Mouse (Mus musculus) left cerebral cortex, adult 2 months (tissue): ENCODE data around the gene Atpif1. TPM values are rescaled to one million over a fixed set of nuclear protein-coding genes. Genes with fewer than 3 reads are reported as not detected.
A peak's percentile ranks its signal among the peaks of the same experiment; 100 is the strongest.

Source experiments
- DNase-seq, 2 experiments: peaks; one replicate each; pipeline ENCODE4 v3.0.0; 2021 to 2022; ENCODE audit warnings: low spot score in 2 of 2, mixed read lengths in 1 of 2; ENCODE audit errors: extremely low spot score in 1 of 2
- H3K27ac ChIP-seq: fragments of 200-600 bp; 2 replicates; pipeline ENCODE4 v1.8.1; 2022
- H3K4me3 ChIP-seq: fragments of 200-600 bp; 2 replicates; pipeline ENCODE4 v1.8.1; 2022
- CTCF ChIP-seq: fragments of 200-600 bp; IDR thresholded peaks from 2 replicates; pipeline ENCODE4 v1.8.1; 2022; ENCODE audit warnings: antibody characterized with exemption, mild to moderate bottlenecking, moderate library complexity
- intact Hi-C: fragments of 180-260 bp; cut with DNase I; formaldehyde crosslinking; loops from one replicate; pipeline ENCODE4 v1.15.1; 2025
- total RNA-seq, 2 experiments: library from RNA; stranded (reverse); gene quantifications; 2 replicates each; pipeline ENCODE4 v1.2.3; 2021

The Atpif1 gene
- total RNA-seq, 2 experiments from 2014 or later = 430 to 458 TPM

- H3K27ac ChIP-seq = no peak overlapping the region
- intact Hi-C loops = no loop called here
- TF ChIP-seq CTCF = no peak
- H3K4me3 ChIP-seq = no peak overlapping the region
- DNase-seq = no peak
Observed at GRCm38 (mm10) chr4:132524321-132524741, 9.1 kb downstream of the Atpif1 start.

DNA sequence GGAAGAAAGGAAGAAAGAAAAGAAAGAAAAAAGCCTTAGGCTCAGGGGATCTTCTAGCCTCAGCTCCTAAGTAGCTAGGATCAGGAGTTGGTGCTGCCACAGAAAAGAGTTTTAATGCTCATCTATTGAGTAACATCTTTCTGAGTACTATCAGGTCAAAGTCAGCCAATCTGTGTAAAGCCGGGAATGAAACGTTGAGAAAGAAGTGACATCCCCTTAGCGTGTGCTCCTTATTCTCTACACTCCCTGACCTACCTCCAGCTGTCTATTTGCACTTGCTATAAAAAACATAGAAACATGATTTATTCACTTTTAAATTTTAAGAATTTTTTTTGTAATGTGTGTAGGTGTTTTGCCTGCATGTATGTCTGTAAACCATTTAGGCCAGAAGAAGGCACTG lies 14.3 kb downstream of the Atpif1 start:
- Histone ChIP-seq H3K27ac (no peak overlapping the region), H3K4me3 (no peak overlapping the region)
- intact Hi-C loops = no loop called here
- no peak for TF ChIP-seq CTCF
- DNase-seq = no peak

DNA sequence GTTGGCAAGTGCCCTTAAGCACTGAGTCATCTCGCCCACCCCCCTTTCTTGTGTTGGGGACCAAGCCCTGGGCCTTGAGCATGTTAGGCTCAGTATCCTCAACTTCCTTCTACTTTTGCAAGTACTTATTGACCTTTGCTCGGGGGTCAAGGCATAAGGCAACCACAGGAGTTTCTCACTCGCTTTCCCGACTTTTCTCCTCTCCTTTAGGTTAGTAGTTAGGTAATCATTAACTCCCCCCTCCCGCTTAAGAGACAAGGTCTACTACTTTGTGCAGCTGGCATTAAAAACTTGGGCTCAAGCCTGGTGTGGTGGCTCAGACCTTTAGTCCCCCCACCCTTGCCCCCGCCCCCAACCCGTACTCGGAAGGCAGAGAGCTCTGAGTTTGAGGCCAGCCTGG lies 15.4 kb downstream of the Atpif1 start:
- no peak for DNase-seq
- Histone ChIP-seq H3K27ac (no peak overlapping the region), H3K4me3 (no peak overlapping the region)
- no peak for TF ChIP-seq CTCF
- intact Hi-C loops = no loop called here

DNA sequence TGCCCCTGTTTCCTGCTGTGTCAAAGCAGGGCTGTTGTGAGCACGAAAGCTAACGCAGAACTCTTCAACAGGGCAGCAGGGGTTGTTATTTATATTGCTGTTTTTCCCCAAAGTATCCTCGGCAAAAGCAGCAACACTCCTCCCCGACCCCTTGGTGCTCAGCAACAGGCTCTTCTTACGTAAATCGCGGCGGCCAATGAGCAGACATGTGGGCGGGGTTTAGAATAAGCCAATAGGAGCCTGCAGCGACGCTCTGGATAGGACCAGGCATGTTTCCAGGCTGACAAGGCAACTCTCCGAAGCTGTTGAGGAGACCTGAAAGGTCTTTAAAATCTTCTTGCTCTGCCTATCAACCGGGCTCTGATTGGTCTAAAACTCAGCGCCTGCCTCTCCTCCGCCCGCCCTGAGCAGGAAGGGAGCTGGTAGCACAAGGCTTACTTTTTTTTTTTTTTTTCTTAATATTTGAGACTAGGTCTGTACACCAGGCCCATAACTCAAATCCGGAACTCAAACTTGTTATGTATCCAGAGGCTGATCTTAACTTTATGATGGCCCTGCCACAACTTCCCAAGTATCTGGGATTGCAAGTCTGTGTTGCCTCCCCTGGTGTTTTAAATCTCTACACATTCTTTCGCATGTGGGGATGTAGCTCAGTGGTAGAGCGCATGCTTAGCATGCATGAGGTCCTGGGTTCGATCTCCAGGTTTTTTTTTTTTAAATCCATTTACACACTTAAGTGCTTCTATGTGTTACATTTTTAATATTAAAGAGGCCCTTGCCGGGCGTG lies 17.9 kb downstream of the Atpif1 start:
- no peak for TF ChIP-seq CTCF
- DNase-seq = peak; percentile 82 to 87
- Histone ChIP-seq H3K4me3 (peak overlapping the region; percentile 56), H3K27ac (peak overlapping the region; percentile 88)
- intact Hi-C loops = loop anchor here (1.0 kb wide), 1 partner anchor 52 kb away; the partner anchor contains the start of gene Med18

GRCm38 (mm10) chr4:132514555-132515135 lies 18.8 kb downstream of the Atpif1 start:
- peak overlapping the region; percentile 88 for H3K27ac ChIP-seq
- peak overlapping the region; percentile 56 for H3K4me3 ChIP-seq
- intact Hi-C loops = loop anchor here (1.0 to 5.0 kb wide), 3 partner anchors 51 to 302 kb away; partner anchors contain the start of genes Med18 and Ythdf2
- peak; percentile 94 for TF ChIP-seq CTCF
- peak; percentile 79 to 84 for DNase-seq

GRCm38 (mm10) chr4:132513395-132514273 lies 19.8 kb downstream of the Atpif1 start:
- H3K4me3 ChIP-seq = no peak overlapping the region
- intact Hi-C loops = loop anchor here (2.0 to 5.0 kb wide), 3 partner anchors 91 to 301 kb away; partner anchors contain the start of genes Phactr4 and Ythdf2
- no peak for DNase-seq
- no peak overlapping the region for H3K27ac ChIP-seq
- no peak for TF ChIP-seq CTCF

- no peak for DNase-seq
- no peak for TF ChIP-seq CTCF
- Histone ChIP-seq H3K27ac (no peak overlapping the region), H3K4me3 (no peak overlapping the region)
- intact Hi-C loops = loop anchor here (2.0 to 5.0 kb wide), 3 partner anchors 89 to 300 kb away; partner anchors contain the start of genes Phactr4 and Ythdf2
Observed at GRCm38 (mm10) chr4:132512080-132512479, 21.4 kb downstream of the Atpif1 start.

DNA sequence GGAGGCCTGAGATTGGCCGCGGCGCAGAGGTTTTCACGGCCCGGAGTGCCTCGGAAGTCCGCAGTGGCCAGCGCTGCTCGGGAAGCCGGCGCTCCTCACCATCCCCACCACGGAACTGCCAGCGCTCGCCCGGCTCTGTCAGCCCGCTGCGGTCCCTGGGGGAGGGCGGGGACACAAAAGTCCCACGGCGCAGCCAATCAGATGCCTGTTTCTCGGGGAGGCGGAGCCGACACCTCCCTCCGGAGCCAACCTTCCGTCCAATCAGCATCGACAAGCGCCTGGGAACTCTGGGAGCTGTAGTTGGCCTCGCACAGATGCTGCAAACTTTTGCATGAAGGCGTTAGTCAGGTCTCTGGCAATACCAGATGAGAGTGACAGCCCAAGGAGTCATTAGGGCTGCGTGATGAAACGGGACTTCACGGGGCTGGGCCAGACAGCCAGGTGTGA lies 23.1 kb downstream of the Atpif1 start, which contains the start of gene Sesn2:
Sesn2 (minus strand) TSS at position 150 of the 447 bp plus-strand sequence.
- Histone ChIP-seq H3K4me3 (peak within 1 kb of the TSS; percentile 77), H3K27ac (peak within 1 kb of the TSS; percentile 56)
- DNase-seq = peak; percentile 96
- intact Hi-C loops = loop anchor here (1.0 to 5.0 kb wide), 4 partner anchors 47 to 298 kb away; partner anchors contain the start of genes Med18, Rcc1 and Ythdf2
- TF ChIP-seq CTCF = no peak; the same call in 1 of the 2 replicates

- peak overlapping the region; percentile 56 for H3K27ac ChIP-seq
- H3K4me3 ChIP-seq = peak overlapping the region; percentile 77
- peak; percentile 51 to 57 for DNase-seq
- intact Hi-C loops = loop anchor here (1.0 to 5.0 kb wide), 4 partner anchors 46 to 297 kb away; partner anchors contain the start of genes Med18, Rcc1 and Ythdf2
- TF ChIP-seq CTCF = no peak
Observed at GRCm38 (mm10) chr4:132509621-132510296, 23.7 kb downstream of the Atpif1 start.

- no peak for TF ChIP-seq CTCF
- DNase-seq = no peak
- H3K27ac ChIP-seq = no peak overlapping the region
- intact Hi-C loops = no loop called here
- no peak overlapping the region for H3K4me3 ChIP-seq
Observed at GRCm38 (mm10) chr4:132507210-132507609, 26.2 kb downstream of the Atpif1 start.

DNA sequence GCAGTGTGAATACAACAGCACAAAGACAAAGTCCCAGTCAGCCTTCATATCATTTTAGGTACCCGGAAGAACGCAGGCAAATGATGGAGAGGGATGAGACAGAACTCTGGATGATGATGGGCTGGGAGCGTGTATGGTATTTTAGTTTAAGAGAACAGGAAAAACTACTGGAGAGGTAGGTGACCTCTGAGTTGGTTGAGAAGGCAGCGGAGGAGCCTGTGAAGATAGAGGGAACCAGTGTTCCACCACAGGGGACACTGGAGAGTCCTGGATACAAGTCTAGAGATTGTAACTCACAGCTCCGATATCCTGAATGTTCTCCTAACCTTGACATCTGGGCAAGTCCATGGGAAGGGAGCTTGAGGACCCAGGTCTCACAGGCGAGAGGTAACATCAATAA lies 27.2 kb downstream of the Atpif1 start:
- TF ChIP-seq CTCF = no peak
- H3K4me3 ChIP-seq = no peak overlapping the region
- no peak overlapping the region for H3K27ac ChIP-seq
- intact Hi-C loops = no loop called here
- no peak for DNase-seq
